ENCODE assay signal across 19 mouse cellular contexts in the genomic region with DNA sequence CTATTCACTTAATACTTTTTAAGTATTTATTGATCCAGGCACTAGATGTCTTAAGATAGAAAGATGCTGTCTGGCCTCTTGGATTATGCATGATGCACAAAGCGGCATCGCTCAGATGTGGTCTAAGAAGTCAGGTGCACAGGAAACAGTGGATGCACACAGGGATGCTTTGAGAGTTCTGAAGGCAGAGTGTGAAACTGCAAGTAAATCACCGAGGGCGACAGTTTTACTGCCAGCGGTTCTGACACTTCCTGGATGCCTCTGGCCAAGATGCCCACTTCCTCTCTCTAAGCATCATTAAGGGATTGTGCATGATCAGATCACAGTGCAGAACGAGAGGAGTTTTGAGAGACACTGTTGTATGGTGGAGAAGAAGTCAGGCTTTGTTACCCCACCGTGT. TPM values are rescaled to one million over a fixed set of nuclear protein-coding genes. Genes with fewer than 3 reads are reported as not detected.
A peak's percentile ranks its signal among the peaks of the same experiment; 100 is the strongest.
DNase-seq lines count a peak whose midpoint lies in the region; ATAC-seq and TF ChIP-seq lines count a peak whose summit lies in the region.
"Had no signal": no experiment of that assay in that cellular context is flagged by ENCODE, and none has a peak within 500 bp of the region (broad histone marks: within the 10 kb centered on the region; RNA-seq: fewer than 3 reads in every experiment).

No protein-coding gene starts in this region.

- peak; percentile 38; the same call in 1 of the 2 replicates for ATAC-seq in kidney, embryonic 14.5 days (ENCODE audit: low FRiP score, low TSS enrichment)
- peak; percentile 17 for ATAC-seq in Patski
- no peak for ATAC-seq in intestine, embryonic 15.5 days
- ATAC-seq: liver, postnatal 0 days had no signal

- POLR2A ChIA-PET in Patski (lab: Charles Lee) = no interaction called here

- H3K4me1 ChIP-seq in kidney, embryonic 14.5 days (ENCODE audit: control insufficient read depth, insufficient read depth, low read length) = peaks cover 12% of the 10 kb centered on the region; the same call in 1 of the 2 replicates
- 0 out of 2 replicates have a peak, but pooled peaks cover 4% of the 10 kb centered on the region for H3K4me1 ChIP-seq in intestine, embryonic 15.5 days (replicated peaks)

- WGBS in kidney, embryonic 14.5 days = 42% methylated on average over 7 of the region's 7 CpGs
- WGBS in intestine, embryonic 15.5 days = 62% methylated on average over 7 of the region's 7 CpGs

- no peak overlapping the region for H3K4me3 ChIP-seq in kidney, embryonic 14.5 days (ENCODE audit: low read length)
- no peak overlapping the region for H3K4me3 ChIP-seq in intestine, embryonic 15.5 days (replicated peaks)
- H3K4me3 ChIP-seq: embryonic facial prominence, embryonic 12.5 days; forebrain, embryonic 10.5 days; limb, embryonic 10.5 days; megakaryocyte, embryonic 14.5 days; myocyte had no signal

- 0 out of 2 replicates have a peak overlapping the region, but pooled peaks have one; percentile 17 for H3K27ac ChIP-seq in kidney, embryonic 14.5 days (ENCODE audit: low read depth, low read length)
- no peak overlapping the region for H3K27ac ChIP-seq in intestine, embryonic 15.5 days
- H3K27ac ChIP-seq: embryonic facial prominence, embryonic 12.5 days; forebrain, embryonic 10.5 days; limb, embryonic 10.5 days had no signal

- CTCF ChIA-PET in Patski (lab: Charles Lee) = no interaction called here

- DNase-seq in kidney, adult 11 months = no peak
- DNase-seq in Patski (ENCODE audit: low read depth, low spot score) = no peak
- DNase-seq in mesoderm, embryonic 11.5 days (ENCODE audit: low read depth, low spot score) = peak; percentile 47
- DNase-seq in thymus, postnatal 14 days = peak; percentile 67
- no peak for DNase-seq in lung, postnatal 14 days
- no peak for DNase-seq in cerebellum, adult 9-10 months
- DNase-seq: cerebellum, adult 9-11 months; heart, postnatal 4 days; kidney, adult 2 months; layer of hippocampus, postnatal 36 days; liver, postnatal 0 days; retina, postnatal 1 day had no signal

- no peak overlapping the region for H3K9ac ChIP-seq in kidney, embryonic 14.5 days (ENCODE audit: low read depth, low read length)
- no peak overlapping the region for H3K9ac ChIP-seq in intestine, embryonic 15.5 days
- H3K9ac ChIP-seq: embryonic facial prominence, embryonic 12.5 days; liver, postnatal 0 days had no signal

- H3K9me3 ChIP-seq in kidney, embryonic 14.5 days (ENCODE audit: control insufficient read depth, low read length) = no peaks in the 10 kb centered on the region
- H3K9me3 ChIP-seq in intestine, embryonic 15.5 days = no peaks in the 10 kb centered on the region
- H3K9me3 ChIP-seq: embryonic facial prominence, embryonic 12.5 days; forebrain, embryonic 10.5 days; limb, embryonic 10.5 days; megakaryocyte, embryonic 14.5 days had no signal

- no peak overlapping the region for H3K4me2 ChIP-seq in kidney, embryonic 14.5 days (replicated peaks; ENCODE audit: low read depth, low read length)
- no peak overlapping the region for H3K4me2 ChIP-seq in intestine, embryonic 15.5 days (replicated peaks)
- H3K4me2 ChIP-seq: embryonic facial prominence, embryonic 12.5 days had no signal

- H3K36me3 ChIP-seq in kidney, embryonic 14.5 days (ENCODE audit: control insufficient read depth, insufficient read depth, low read length) = no peaks in the 10 kb centered on the region
- H3K36me3 ChIP-seq in intestine, embryonic 15.5 days = no peaks in the 10 kb centered on the region
- H3K36me3 ChIP-seq: embryonic facial prominence, embryonic 12.5 days; limb, embryonic 10.5 days had no signal

- H3K27me3 ChIP-seq in kidney, embryonic 14.5 days (ENCODE audit: control insufficient read depth, insufficient read depth, low read length) = no peaks in the 10 kb centered on the region
- no peaks in the 10 kb centered on the region for H3K27me3 ChIP-seq in Patski
- H3K27me3 ChIP-seq in intestine, embryonic 15.5 days (replicated peaks) = no peaks in the 10 kb centered on the region
- H3K27me3 ChIP-seq: embryonic facial prominence, embryonic 12.5 days had no signal

- in situ Hi-C loops in Patski (cut with MboI; ENCODE audit: low pct_unique_long_range_greater_than_20kb) = no loop called here

- TF ChIP-seq CTCF in Patski (IDR thresholded peaks at IDR 0.05) = no peak

RNA-seq across cellular contexts. Expression of a gene that starts 32.5 kb away (rescaled TPM):
- 54.1 and 65.7 TPM in 2 replicates for polyA plus RNA-seq in kidney, embryonic 14.5 days (2014; fragmentation: Nextera tagmentation; extraction: Ambion mirVana)
- 2.9 TPM for polyA plus RNA-seq in Patski (2021)
- polyA plus RNA-seq in intestine, embryonic 15.5 days (2015; fragmentation: Nextera tagmentation; extraction: Ambion mirVana) = 21.4 and 22.4 TPM in 2 replicates

Comparison
In these comparisons a context has a peak if more than half of its experiments do, and no peak if none do; other contexts are left out.
1. DNase-seq: peak in mesoderm, embryonic 11.5 days (single experiment) and thymus, postnatal 14 days (single experiment); none in kidney, adult 11 months (single experiment), Patski (single experiment), lung, postnatal 14 days (single experiment) and cerebellum, adult 9-10 months (single experiment).